Mouse (Mus musculus): ENCODE measurements at regions not wholly inside any gene's neighbourhood (a gene's known extent, or its start where the extent isn't known, plus 50 kb on each side); places are given as distances from the start of the nearest gene placed in this dataset.
"Not testable (repeated sequence)": the region's sequence is repeated elsewhere in the genome, so short reads cannot be mapped to it uniquely, and the experiment has no call there.

- not testable (repeated sequence) for H3K27me3 ChIP-seq (ENCODE audit: control insufficient read depth, insufficient read depth, low read length)
Measured at GRCm38 (mm10) chr3:8245195-8245789, 1364.6 kb downstream of the Zfp704 start.

GRCm38 (mm10) chr3:8244526-8245194, 1365.2 kb downstream of the Zfp704 start:
- H3K4me1 ChIP-seq (ENCODE audit: control insufficient read depth, insufficient read depth, low read length); H3K27me3 ChIP-seq (ENCODE audit: control insufficient read depth, insufficient read depth, low read length); H3K36me3 ChIP-seq (ENCODE audit: control insufficient read depth, insufficient read depth, low read length); H3K27ac ChIP-seq (ENCODE audit: low read depth, low read length); H3K9ac ChIP-seq (ENCODE audit: low read depth, low read length); H3K4me2 ChIP-seq; ATAC-seq (replicated peaks; ENCODE audit: insufficient number of reproducible peaks, low FRiP score, low TSS enrichment); H3K4me3 ChIP-seq (ENCODE audit: low read depth, low read length); H3K9me3 ChIP-seq (replicated peaks; ENCODE audit: control insufficient read depth, low read length): not testable (repeated sequence)
- whole genome bisulfite sequencing (ENCODE audit: insufficient replicate concordance), result 90% methylated on average over 4 of the region's 4 CpGs

More at GRCm38 (mm10) chr3:8245195-8245789, 1364.6 kb downstream of the Zfp704 start:
- ATAC-seq (replicated peaks; ENCODE audit: insufficient number of reproducible peaks, low FRiP score, low TSS enrichment); H3K4me2 ChIP-seq; H3K36me3 ChIP-seq (ENCODE audit: control insufficient read depth, insufficient read depth, low read length); H3K4me3 ChIP-seq (ENCODE audit: low read depth, low read length); H3K27ac ChIP-seq (ENCODE audit: low read depth, low read length); H3K4me1 ChIP-seq (ENCODE audit: control insufficient read depth, insufficient read depth, low read length); H3K9ac ChIP-seq (ENCODE audit: low read depth, low read length); H3K9me3 ChIP-seq (replicated peaks; ENCODE audit: control insufficient read depth, low read length): not testable (repeated sequence)
- WGBS (ENCODE audit: insufficient replicate concordance), result 69% methylated on average over 2 of the region's 2 CpGs

- no peaks in the 10 kb centered on the region for H3K27me3 ChIP-seq (ENCODE audit: control insufficient read depth, insufficient read depth, low read length)
- no peaks in the 10 kb centered on the region for H3K9me3 ChIP-seq (replicated peaks; ENCODE audit: control insufficient read depth, low read length)
- 62% methylated on average over 6 of the region's 6 CpGs for WGBS (ENCODE audit: insufficient replicate concordance)
- H3K4me3 ChIP-seq (ENCODE audit: low read depth, low read length), result no peak overlapping the region
- H3K27ac ChIP-seq (ENCODE audit: low read depth, low read length), result 0 out of 2 replicates have a peak overlapping the region, but pooled peaks have one; percentile 41
- no peaks in the 10 kb centered on the region for H3K4me1 ChIP-seq (ENCODE audit: control insufficient read depth, insufficient read depth, low read length)
- no peak overlapping the region for H3K9ac ChIP-seq (ENCODE audit: low read depth, low read length)
- ATAC-seq (replicated peaks; ENCODE audit: insufficient number of reproducible peaks, low FRiP score, low TSS enrichment), result peak; percentile 95
- H3K36me3 ChIP-seq (ENCODE audit: control insufficient read depth, insufficient read depth, low read length), result no peaks in the 10 kb centered on the region
- H3K4me2 ChIP-seq, result peak overlapping the region; percentile 14; the same call in 1 of the 2 replicates
Measured at GRCm38 (mm10) chr3:8206623-8207404, 1403.1 kb downstream of the Zfp704 start.

GRCm38 (mm10) chr3:8163030-8163429, 1446.9 kb downstream of the Zfp704 start:
- Histone ChIP-seq H3K27me3 (ENCODE audit: control insufficient read depth, insufficient read depth, low read length) (no peaks in the 10 kb centered on the region), H3K27ac (ENCODE audit: low read depth, low read length) (no peak overlapping the region)
- 76% methylated on average over 4 of the region's 4 CpGs for WGBS (ENCODE audit: insufficient replicate concordance)

GRCm38 (mm10) chr3:8161997-8162756, 1447.7 kb downstream of the Zfp704 start:
- Histone ChIP-seq H3K9me3 (replicated peaks; ENCODE audit: control insufficient read depth, low read length) (no peaks in the 10 kb centered on the region), H3K4me3 (ENCODE audit: low read depth, low read length) (no peak overlapping the region), H3K9ac (ENCODE audit: low read depth, low read length) (no peak overlapping the region), H3K4me2 (no peak overlapping the region), H3K36me3 (ENCODE audit: control insufficient read depth, insufficient read depth, low read length) (no peaks in the 10 kb centered on the region), H3K27ac (ENCODE audit: low read depth, low read length) (no peak overlapping the region), H3K27me3 (ENCODE audit: control insufficient read depth, insufficient read depth, low read length) (no peaks in the 10 kb centered on the region), H3K4me1 (ENCODE audit: control insufficient read depth, insufficient read depth, low read length) (no peaks in the 10 kb centered on the region)
- no peak for ATAC-seq (replicated peaks; ENCODE audit: insufficient number of reproducible peaks, low FRiP score, low TSS enrichment)
- WGBS (ENCODE audit: insufficient replicate concordance), result 76% methylated on average over 4 of the region's 4 CpGs

More at GRCm38 (mm10) chr3:8163030-8163429, 1446.9 kb downstream of the Zfp704 start:
- Histone ChIP-seq H3K4me3 (ENCODE audit: low read depth, low read length) (no peak overlapping the region), H3K9me3 (replicated peaks; ENCODE audit: control insufficient read depth, low read length) (no peaks in the 10 kb centered on the region), H3K4me2 (no peak overlapping the region), H3K4me1 (ENCODE audit: control insufficient read depth, insufficient read depth, low read length) (no peaks in the 10 kb centered on the region), H3K36me3 (ENCODE audit: control insufficient read depth, insufficient read depth, low read length) (no peaks in the 10 kb centered on the region), H3K9ac (ENCODE audit: low read depth, low read length) (no peak overlapping the region)
- ATAC-seq (replicated peaks; ENCODE audit: insufficient number of reproducible peaks, low FRiP score, low TSS enrichment), result no peak

- Histone ChIP-seq H3K27ac (ENCODE audit: low read depth, low read length) (no peak overlapping the region), H3K4me1 (ENCODE audit: control insufficient read depth, insufficient read depth, low read length) (no peaks in the 10 kb centered on the region), H3K9ac (ENCODE audit: low read depth, low read length) (no peak overlapping the region), H3K4me2 (no peak overlapping the region), H3K36me3 (ENCODE audit: control insufficient read depth, insufficient read depth, low read length) (no peaks in the 10 kb centered on the region), H3K4me3 (ENCODE audit: low read depth, low read length) (no peak overlapping the region), H3K27me3 (ENCODE audit: control insufficient read depth, insufficient read depth, low read length) (no peaks in the 10 kb centered on the region), H3K9me3 (replicated peaks; ENCODE audit: control insufficient read depth, low read length) (no peaks in the 10 kb centered on the region; the same call in 1 of the 2 replicates)
- no peak for ATAC-seq (replicated peaks; ENCODE audit: insufficient number of reproducible peaks, low FRiP score, low TSS enrichment)
- 75% methylated on average over 2 of the region's 2 CpGs for WGBS (ENCODE audit: insufficient replicate concordance)
Measured at GRCm38 (mm10) chr3:8143016-8143415, 1466.9 kb downstream of the Zfp704 start.

- Histone ChIP-seq H3K4me2 (no peak overlapping the region), H3K4me3 (ENCODE audit: low read depth, low read length) (no peak overlapping the region), H3K27me3 (ENCODE audit: control insufficient read depth, insufficient read depth, low read length) (no peaks in the 10 kb centered on the region), H3K9me3 (replicated peaks; ENCODE audit: control insufficient read depth, low read length) (no peaks in the 10 kb centered on the region; the same call in 1 of the 2 replicates), H3K4me1 (ENCODE audit: control insufficient read depth, insufficient read depth, low read length) (no peaks in the 10 kb centered on the region), H3K27ac (ENCODE audit: low read depth, low read length) (no peak overlapping the region), H3K9ac (ENCODE audit: low read depth, low read length) (no peak overlapping the region), H3K36me3 (ENCODE audit: control insufficient read depth, insufficient read depth, low read length) (no peaks in the 10 kb centered on the region)
- ATAC-seq (replicated peaks; ENCODE audit: insufficient number of reproducible peaks, low FRiP score, low TSS enrichment), result no peak
- 71% methylated on average over 3 of the region's 3 CpGs for WGBS (ENCODE audit: insufficient replicate concordance)
Measured at GRCm38 (mm10) chr3:8142190-8142589, 1467.7 kb downstream of the Zfp704 start.

- no peak overlapping the region for H3K9ac ChIP-seq (ENCODE audit: low read depth, low read length)
- no peaks in the 10 kb centered on the region for H3K36me3 ChIP-seq (ENCODE audit: control insufficient read depth, insufficient read depth, low read length)
- WGBS (ENCODE audit: insufficient replicate concordance), result 75% methylated on average over 2 of the region's 2 CpGs
- no peak for ATAC-seq (replicated peaks; ENCODE audit: insufficient number of reproducible peaks, low FRiP score, low TSS enrichment)
- H3K4me3 ChIP-seq (ENCODE audit: low read depth, low read length), result no peak overlapping the region
- H3K27me3 ChIP-seq (ENCODE audit: control insufficient read depth, insufficient read depth, low read length), result no peaks in the 10 kb centered on the region
- H3K4me2 ChIP-seq, result no peak overlapping the region
- no peaks in the 10 kb centered on the region for H3K4me1 ChIP-seq (ENCODE audit: control insufficient read depth, insufficient read depth, low read length)
- H3K27ac ChIP-seq (ENCODE audit: low read depth, low read length), result no peak overlapping the region
- H3K9me3 ChIP-seq (replicated peaks; ENCODE audit: control insufficient read depth, low read length), result no peaks in the 10 kb centered on the region; the same call in 1 of the 2 replicates
Measured at GRCm38 (mm10) chr3:8141664-8142084, 1468.2 kb downstream of the Zfp704 start.
